ENCODE assay signal across 17 mouse cellular contexts in genomic region chr2:71354055-71354425, GRCm38 (mm10). TPM values are rescaled to one million over a fixed set of nuclear protein-coding genes. Genes with fewer than 3 reads are reported as not detected.
DNase-seq lines count a peak whose midpoint lies in the region; ATAC-seq and TF ChIP-seq lines count a peak whose summit lies in the region.
"Had no signal": no experiment of that assay in that cellular context is flagged by ENCODE, and none has a peak within 500 bp of the region (broad histone marks: within the 10 kb centered on the region; RNA-seq: fewer than 3 reads in every experiment).

No protein-coding gene starts in this region.

- TF ChIP-seq CTCF in gastrocnemius, adult 2 months (IDR thresholded peaks at IDR 0.05) = no peak
- TF ChIP-seq CTCF in kidney, postnatal 0 days (IDR thresholded peaks at IDR 0.05; ENCODE audit: low read depth) = no peak
- TF ChIP-seq CTCF in ES-Bruce4 (IDR thresholded peaks at IDR 0.05; ENCODE audit: low read depth, low read length) = no peak

- peak; percentile 29; the same call in 1 of the 2 replicates for ATAC-seq in kidney, postnatal 0 days (replicated peaks; ENCODE audit: low FRiP score, low read depth)
- ATAC-seq in heart, embryonic 13.5 days (ENCODE audit: extremely low read depth, insufficient number of reproducible peaks, low FRiP score, low TSS enrichment) = no peak
- ATAC-seq: activated CD4-positive, CD25-positive, alpha-beta regulatory T cell, adult 4 months; midbrain, embryonic 16.5 days had no signal

- peak overlapping the region; percentile 47 for H3K4me3 ChIP-seq in gastrocnemius, adult 2 months
- H3K4me3 ChIP-seq in kidney, postnatal 0 days (replicated peaks; ENCODE audit: low read depth, low read length) = no peak overlapping the region
- H3K4me3 ChIP-seq in ES-Bruce4 (ENCODE audit: low read depth, low read length) = no peak overlapping the region
- no peak overlapping the region for H3K4me3 ChIP-seq in heart, embryonic 13.5 days
- H3K4me3 ChIP-seq: hindbrain, embryonic 13.5 days; limb, embryonic 13.5 days; lung, embryonic 15.5 days; neural tube, embryonic 13.5 days had no signal

- H3K36me3 ChIP-seq in kidney, postnatal 0 days (ENCODE audit: insufficient read depth, low read length) = 0 out of 2 replicates have a peak, but pooled peaks cover 4% of the 10 kb centered on the region
- H3K36me3 ChIP-seq in ES-Bruce4 (ENCODE audit: control insufficient read depth, insufficient read depth, low read length, poor library complexity, severe bottlenecking) = peaks cover 34% of the 10 kb centered on the region
- H3K36me3 ChIP-seq in heart, embryonic 13.5 days = peaks cover 11% of the 10 kb centered on the region; the same call in 1 of the 2 replicates
- H3K36me3 ChIP-seq: lung, embryonic 15.5 days had no signal

- H3K9me3 ChIP-seq in kidney, postnatal 0 days (replicated peaks; ENCODE audit: low read length) = no peaks in the 10 kb centered on the region
- no peaks in the 10 kb centered on the region for H3K9me3 ChIP-seq in ES-Bruce4 (replicated peaks; ENCODE audit: control insufficient read depth, insufficient read depth, low read length, poor library complexity, severe bottlenecking)
- no peaks in the 10 kb centered on the region for H3K9me3 ChIP-seq in heart, embryonic 13.5 days
- H3K9me3 ChIP-seq: hindbrain, embryonic 13.5 days; limb, embryonic 13.5 days; lung, embryonic 15.5 days; neural tube, embryonic 13.5 days had no signal

- H3K27me3 ChIP-seq in kidney, postnatal 0 days (ENCODE audit: insufficient read depth, low read length) = no peaks in the 10 kb centered on the region
- no peaks in the 10 kb centered on the region for H3K27me3 ChIP-seq in ES-Bruce4 (ENCODE audit: control insufficient read depth, insufficient read depth, low read length, poor library complexity, severe bottlenecking)
- H3K27me3 ChIP-seq in heart, embryonic 13.5 days (replicated peaks) = no peaks in the 10 kb centered on the region
- H3K27me3 ChIP-seq: hindbrain, embryonic 13.5 days; limb, embryonic 13.5 days; lung, embryonic 15.5 days; neural tube, embryonic 13.5 days had no signal

- peak; percentile 82 for DNase-seq in gastrocnemius, adult 2 months
- no peak for DNase-seq in gastrocnemius, postnatal 14 days
- no peak for DNase-seq in kidney, postnatal 0 days (ENCODE audit: low spot score)
- DNase-seq in kidney, adult 9 months = no peak
- no peak for DNase-seq in layer of hippocampus, adult 9-10 months (ENCODE audit: low spot score)
- no peak for DNase-seq in spleen, postnatal 36 days (ENCODE audit: low spot score in 2 of 2)
- DNase-seq: cerebellum, adult 8-10 months; layer of hippocampus, postnatal 36 days; retina, postnatal 1 day had no signal

- WGBS in kidney, postnatal 0 days = 31% methylated on average over 5 of the region's 5 CpGs
- WGBS in heart, embryonic 13.5 days = 24% methylated on average over 5 of the region's 5 CpGs

- H3K27ac ChIP-seq in gastrocnemius, adult 2 months = peak overlapping the region; percentile 94
- H3K27ac ChIP-seq in kidney, postnatal 0 days = peak overlapping the region; percentile 70
- peak overlapping the region; percentile 93 for H3K27ac ChIP-seq in ES-Bruce4 (ENCODE audit: insufficient read depth, low read length)
- peak overlapping the region; percentile 69 for H3K27ac ChIP-seq in heart, embryonic 13.5 days (replicated peaks)
- H3K27ac ChIP-seq: hindbrain, embryonic 13.5 days; limb, embryonic 13.5 days; lung, embryonic 15.5 days; neural tube, embryonic 13.5 days had no signal

- peak overlapping the region; percentile 23; the same call in 1 of the 2 replicates for H3K9ac ChIP-seq in kidney, postnatal 0 days (ENCODE audit: low read depth, low read length)
- H3K9ac ChIP-seq in ES-Bruce4 (ENCODE audit: low read depth, poor library complexity, severe bottlenecking) = peak overlapping the region; percentile 66
- 0 out of 2 replicates have a peak overlapping the region, but pooled peaks have one; percentile 44 for H3K9ac ChIP-seq in heart, embryonic 13.5 days
- H3K9ac ChIP-seq: hindbrain, embryonic 13.5 days; limb, embryonic 13.5 days; lung, embryonic 15.5 days; neural tube, embryonic 13.5 days had no signal

- intact Hi-C loops in gastrocnemius, adult 2 months (cut with DNase I) = no loop called here
- intact Hi-C loops in gastrocnemius, postnatal 14 days (cut with DNase I; ENCODE audit: low total_unique reads) = no loop called here

- H3K4me1 ChIP-seq in kidney, postnatal 0 days (replicated peaks; ENCODE audit: insufficient read depth, low read length) = peaks cover 10% of the 10 kb centered on the region; the same call in 1 of the 2 replicates
- H3K4me1 ChIP-seq in ES-Bruce4 (ENCODE audit: control insufficient read depth, insufficient read depth, low read length) = peaks cover 5% of the 10 kb centered on the region
- peaks cover 40% of the 10 kb centered on the region for H3K4me1 ChIP-seq in heart, embryonic 13.5 days
- H3K4me1 ChIP-seq: lung, embryonic 15.5 days; neural tube, embryonic 13.5 days had no signal

- no peak for TF ChIP-seq POLR2A in ES-Bruce4 (IDR thresholded peaks at IDR 0.05; ENCODE audit: insufficient read depth, low read length)

- no peak for TF ChIP-seq EP300 in ES-Bruce4 (IDR thresholded peaks at IDR 0.05; ENCODE audit: insufficient read depth, low read depth, low read length)

- H3K4me2 ChIP-seq in kidney, postnatal 0 days (ENCODE audit: low read length) = 0 out of 2 replicates have a peak overlapping the region, but pooled peaks have one; percentile 6
- H3K4me2 ChIP-seq in heart, embryonic 13.5 days = peak overlapping the region; percentile 31
- H3K4me2 ChIP-seq: hindbrain, embryonic 13.5 days; limb, embryonic 13.5 days; lung, embryonic 15.5 days; neural tube, embryonic 13.5 days had no signal

RNA-seq across cellular contexts. Expression of gene Slc25a12, which starts 13.5 kb away (rescaled TPM):
- 100 to 1,000 TPM; 344 to 471 TPM for total RNA-seq in gastrocnemius, adult 2 months (2021)
- 100 to 1,000 TPM; 309 to 389 TPM for total RNA-seq in gastrocnemius, postnatal 14 days (2021)
- 50.9 and 51.4 TPM in 2 replicates for polyA plus RNA-seq in kidney, postnatal 0 days (2015; fragmentation: Nextera tagmentation; extraction: Ambion mirVana)
- polyA plus RNA-seq in ES-Bruce4 (2011; ENCODE audit: insufficient read depth, insufficient read length, low read depth, missing spikeins) = 80.0 and 89.2 TPM in 2 replicates
- polyA plus RNA-seq in heart, embryonic 13.5 days (2015; fragmentation: Nextera tagmentation; extraction: Ambion mirVana) = 90.1 and 90.9 TPM in 2 replicates

RNA-seq across cellular contexts. Expression of gene Hat1, which starts 34.7 kb away (rescaled TPM):
- total RNA-seq in gastrocnemius, adult 2 months (2021) = 10 to 100 TPM; 18.0 to 21.3 TPM
- total RNA-seq in gastrocnemius, postnatal 14 days (2021) = 10 to 100 TPM; 12.7 to 14.1 TPM
- polyA plus RNA-seq in kidney, postnatal 0 days (2015; fragmentation: Nextera tagmentation; extraction: Ambion mirVana) = 85.9 and 94.2 TPM in 2 replicates
- polyA plus RNA-seq in ES-Bruce4 (2011; ENCODE audit: insufficient read depth, insufficient read length, low read depth, missing spikeins) = 659 and 692 TPM in 2 replicates
- polyA plus RNA-seq in heart, embryonic 13.5 days (2015; fragmentation: Nextera tagmentation; extraction: Ambion mirVana) = 117 and 133 TPM in 2 replicates
